Mouse (Mus musculus) c-Kit-positive CD71-positive TER-119-negative erythroid progenitor cells, embryonic 14.5 days (primary cell): ENCODE data around the gene Acap1.

Source experiments
- DNase-seq: peaks from one replicate; pipeline ENCODE4 v3.0.0-alpha.2; 2013; ENCODE audit warnings: low read depth

The Acap1 gene

DNA sequence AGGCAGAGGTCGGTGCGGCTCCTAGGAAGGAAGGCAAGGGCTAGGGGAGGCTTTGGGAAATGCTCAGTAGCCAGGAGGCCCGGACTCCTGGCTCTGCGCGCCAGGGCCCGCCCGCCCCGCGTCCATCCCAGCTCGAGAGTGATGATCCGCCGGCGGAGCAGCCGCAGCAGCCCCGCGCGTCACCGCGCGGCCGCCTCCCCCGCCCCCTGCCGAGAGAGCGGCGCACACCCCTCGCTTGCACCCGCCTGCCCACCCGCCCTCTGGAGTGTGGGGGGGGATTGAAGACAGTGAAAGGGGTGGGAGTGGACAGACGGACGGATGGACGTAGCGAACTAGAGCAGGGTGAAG is 57.8 kb downstream of the Acap1 start, which contains the start of gene Nlgn2:
Gene Nlgn2 (minus strand): TSS at position 181 of the 348 bp plus-strand sequence.
- no peak for DNase-seq

- no peak for DNase-seq
Observed at GRCm38 (mm10) chr11:69836703-69837576, 58.4 kb downstream of the Acap1 start.

GRCm38 (mm10) chr11:69835966-69836335 is 59.4 kb downstream of the Acap1 start:
- no peak for DNase-seq

- DNase-seq = no peak
Observed at GRCm38 (mm10) chr11:69835326-69835965, 59.9 kb downstream of the Acap1 start.

DNA sequence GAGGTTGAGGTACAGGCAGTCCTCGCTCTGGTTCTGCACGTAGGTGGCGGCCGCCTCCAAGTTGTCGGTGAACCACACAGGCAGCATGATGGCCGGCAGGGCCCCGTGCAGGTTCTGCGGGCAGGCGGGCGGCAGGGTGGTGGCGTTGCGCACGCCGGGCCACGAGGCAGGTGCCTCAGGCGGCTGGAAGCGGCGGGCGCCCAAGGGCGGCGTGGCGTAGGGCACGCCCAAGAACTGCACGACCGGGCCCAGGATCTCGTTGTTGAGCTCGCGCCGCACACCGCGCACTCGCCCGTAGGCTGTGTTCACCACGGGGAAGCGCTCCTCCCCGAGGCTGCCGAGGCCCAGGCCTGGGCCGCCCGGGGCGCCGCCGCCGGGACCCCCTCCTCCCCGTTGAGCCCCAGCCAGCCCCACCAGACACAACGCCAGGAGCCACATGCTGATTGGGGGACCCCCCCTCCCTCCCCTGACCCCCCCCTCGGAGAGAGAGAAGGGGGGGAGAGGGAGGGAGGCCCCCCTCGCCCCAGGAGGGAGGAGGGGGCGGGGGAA is 61.3 kb downstream of the Acap1 start:
- DNase-seq = no peak

- DNase-seq = no peak
Observed at GRCm38 (mm10) chr11:69833554-69833953, 61.8 kb downstream of the Acap1 start.
